Mouse (Mus musculus) small intestine, adult 2 months (tissue): ENCODE results near the gene Sae1. TPM values are rescaled to one million over a fixed set of nuclear protein-coding genes. Genes with fewer than 3 reads are reported as not detected.
"Not testable (repeated sequence)": the region's sequence is repeated elsewhere in the genome, so short reads cannot be mapped to it uniquely, and the experiment has no call there.

ENCODE experiments used
- H3K27ac ChIP-seq: fragments of 200-500 bp; 2 replicates; pipeline ENCODE4 v1.5.1; 2012; ENCODE audit warnings: low read depth, low read length, control low read depth, inconsistent platforms; ENCODE audit not compliant: insufficient read depth
- H3K27me3 ChIP-seq: fragments of 200-500 bp; 2 replicates; pipeline ENCODE4 v1.6.1; 2012; ENCODE audit warnings: mild to moderate bottlenecking, moderate library complexity, low read length, inconsistent platforms; ENCODE audit not compliant: control insufficient read depth, insufficient read depth
- H3K36me3 ChIP-seq: fragments of 200-500 bp; 2 replicates; pipeline ENCODE4 v1.6.1; 2012; ENCODE audit warnings: mild to moderate bottlenecking, low read length, control low read depth, inconsistent platforms; ENCODE audit not compliant: control insufficient read depth, insufficient read depth
- H3K4me1 ChIP-seq: fragments of 200-500 bp; 2 replicates; pipeline ENCODE4 v1.6.1; 2012; ENCODE audit warnings: low read length, inconsistent platforms, mixed read lengths; ENCODE audit not compliant: control insufficient read depth, insufficient read depth, insufficient read length
- H3K4me3 ChIP-seq: fragments of 200-500 bp; 2 replicates; pipeline ENCODE4 v1.5.1; 2012; ENCODE audit warnings: low read depth, mild to moderate bottlenecking, control low read depth, inconsistent platforms, low read length, moderate library complexity
- CTCF ChIP-seq: fragments of 200-500 bp; IDR thresholded peaks from 2 replicates; pipeline ENCODE4 v1.5.1; 2012; ENCODE audit warnings: low read depth, mild to moderate bottlenecking, control low read depth, inconsistent platforms, low read length, moderate library complexity, mixed read lengths; ENCODE audit not compliant: insufficient replicate concordance, insufficient read length; ENCODE audit errors: extremely low read depth
- POLR2A ChIP-seq: fragments of 200-500 bp; IDR thresholded peaks from 2 replicates; pipeline ENCODE4 v1.6.1; 2012; ENCODE audit warnings: low read depth, mild to moderate bottlenecking, control low read depth, inconsistent platforms, low read length, moderate library complexity
- WGBS: fragments of 180-500 bp; shearing (Covaris S2); methylation state at CpG from one replicate; pipeline ENCODE4 v1.1.7; 2018; 5-methylcytosine and 5-hydroxymethylcytosine counted together
- polyA plus RNA-seq: library from polyadenylated mRNA; depleted of rRNA; stranded (reverse); fragments of >200 nt; gene quantifications from 2 replicates; pipeline ENCODE4 v1.2.3, GENCODE M21; 2012

Sae1 gene
- polyA plus RNA-seq, 1 experiment: 15.0 TPM

- WGBS: 63% methylated on average over 4 of the region's 4 CpGs
- H3K27me3 ChIP-seq: no peaks in the 10 kb centered on the region
- peaks cover 7% of the 10 kb centered on the region; the same call in 1 of the 2 replicates for H3K4me1 ChIP-seq
- H3K27ac ChIP-seq: no peak overlapping the region
- H3K4me3 ChIP-seq: no peak overlapping the region
- TF ChIP-seq POLR2A (no peak), CTCF (no peak)
- no peaks in the 10 kb centered on the region; the same call in 1 of the 2 replicates for H3K36me3 ChIP-seq
Observed at GRCm38 (mm10) chr7:16397465-16397864, 9.9 kb upstream of the Sae1 start.

DNA sequence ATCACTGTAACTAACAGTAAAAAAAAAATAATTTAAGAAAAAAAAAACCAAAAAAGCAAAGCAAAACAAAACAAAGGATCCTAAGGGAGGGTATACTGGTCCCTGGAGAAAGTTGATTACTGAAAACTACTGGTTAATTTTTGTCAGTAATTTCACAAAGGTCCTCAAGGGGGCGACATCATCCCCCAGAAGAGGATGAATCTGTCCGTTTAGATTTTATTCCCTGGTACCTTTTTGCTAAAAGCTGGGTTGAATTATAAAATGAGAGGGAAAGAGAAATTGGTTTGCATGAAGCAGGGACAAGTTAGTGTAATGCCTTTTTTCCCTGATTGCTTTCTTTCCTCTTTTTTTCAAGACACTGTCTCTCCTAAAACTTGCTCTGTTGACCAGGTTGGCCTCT lies 8.3 kb upstream of the Sae1 start:
- H3K27ac ChIP-seq: no peak overlapping the region
- TF ChIP-seq CTCF (no peak), POLR2A (no peak)
- no peaks in the 10 kb centered on the region for H3K36me3 ChIP-seq
- 2% methylated on average over 2 of the region's 2 CpGs for WGBS
- peaks cover 7% of the 10 kb centered on the region; the same call in 1 of the 2 replicates for H3K4me1 ChIP-seq
- no peaks in the 10 kb centered on the region for H3K27me3 ChIP-seq
- H3K4me3 ChIP-seq: no peak overlapping the region

GRCm38 (mm10) chr7:16392923-16393322 lies 5.3 kb upstream of the Sae1 start:
- WGBS: 46% methylated on average over 4 of the region's 4 CpGs
- no peaks in the 10 kb centered on the region for H3K27me3 ChIP-seq

DNA sequence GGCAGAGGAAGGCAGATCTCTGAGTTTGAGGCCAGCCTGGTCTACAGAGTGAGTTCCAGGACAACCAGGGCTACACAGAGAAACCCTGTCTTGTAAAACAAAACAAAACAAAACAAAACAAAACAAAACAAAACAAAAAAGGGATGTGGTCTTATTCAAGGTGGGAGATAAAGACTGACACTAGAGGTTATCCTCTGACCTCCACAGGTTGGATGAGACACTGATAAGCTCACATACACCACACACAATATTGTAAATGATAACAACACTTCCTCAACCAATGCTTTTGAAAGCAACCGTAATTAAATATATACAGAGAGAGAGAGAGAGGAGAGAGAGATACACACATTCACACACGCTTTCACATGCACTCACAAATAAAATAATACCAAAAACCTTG lies 2.3 kb upstream of the Sae1 start:
- not testable (repeated sequence) for H3K27ac ChIP-seq, H3K4me3 ChIP-seq, H3K27me3 ChIP-seq, H3K36me3 ChIP-seq, H3K4me1 ChIP-seq
- 55% methylated on average over 2 of the region's 2 CpGs for WGBS

More at GRCm38 (mm10) chr7:16392923-16393322, 5.3 kb upstream of the Sae1 start:
- TF ChIP-seq CTCF (no peak), POLR2A (no peak)
- H3K4me1 ChIP-seq: no peaks in the 10 kb centered on the region
- H3K27ac ChIP-seq: no peak overlapping the region
- H3K36me3 ChIP-seq: no peaks in the 10 kb centered on the region
- no peak overlapping the region for H3K4me3 ChIP-seq

GRCm38 (mm10) chr7:16376505-16376904 lies 11.1 kb downstream of the Sae1 start:
- peaks cover 4% of the 10 kb centered on the region; the same call in 1 of the 2 replicates for H3K4me1 ChIP-seq
- H3K27ac ChIP-seq: no peak overlapping the region
- H3K36me3 ChIP-seq: peaks cover 35% of the 10 kb centered on the region
- no peaks in the 10 kb centered on the region for H3K27me3 ChIP-seq
- 89% methylated on average over 1 of the region's 1 CpGs for WGBS
- no peak overlapping the region for H3K4me3 ChIP-seq
- TF ChIP-seq POLR2A (no peak), CTCF (peak; percentile 48; the same call in 1 of the 2 replicates)

DNA sequence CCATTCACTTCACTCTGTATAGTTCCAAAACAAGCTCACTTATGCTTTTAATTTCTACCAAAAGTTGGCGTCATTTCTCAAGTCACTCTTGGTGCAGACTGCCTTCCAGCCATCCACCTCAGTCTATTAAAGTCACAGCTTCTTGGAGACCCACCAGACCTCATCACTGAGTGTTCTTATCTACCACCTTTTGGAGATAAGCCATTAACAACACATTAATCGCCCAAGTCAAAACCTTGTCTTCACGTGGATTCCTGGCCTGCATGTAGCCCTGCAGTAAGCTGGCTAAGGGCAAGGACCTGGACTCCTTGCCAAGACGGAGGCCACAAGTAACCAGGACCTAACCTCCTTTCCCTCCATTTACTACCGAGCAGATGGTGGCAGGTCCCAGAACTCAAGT lies 12.6 kb downstream of the Sae1 start:
- TF ChIP-seq CTCF (no peak), POLR2A (no peak)
- Histone ChIP-seq H3K36me3 (peaks cover 38% of the 10 kb centered on the region), H3K4me3 (no peak overlapping the region), H3K4me1 (peaks cover 6% of the 10 kb centered on the region; the same call in 1 of the 2 replicates), H3K27me3 (no peaks in the 10 kb centered on the region), H3K27ac (no peak overlapping the region)
- 47% methylated on average over 5 of the region's 5 CpGs for WGBS

DNA sequence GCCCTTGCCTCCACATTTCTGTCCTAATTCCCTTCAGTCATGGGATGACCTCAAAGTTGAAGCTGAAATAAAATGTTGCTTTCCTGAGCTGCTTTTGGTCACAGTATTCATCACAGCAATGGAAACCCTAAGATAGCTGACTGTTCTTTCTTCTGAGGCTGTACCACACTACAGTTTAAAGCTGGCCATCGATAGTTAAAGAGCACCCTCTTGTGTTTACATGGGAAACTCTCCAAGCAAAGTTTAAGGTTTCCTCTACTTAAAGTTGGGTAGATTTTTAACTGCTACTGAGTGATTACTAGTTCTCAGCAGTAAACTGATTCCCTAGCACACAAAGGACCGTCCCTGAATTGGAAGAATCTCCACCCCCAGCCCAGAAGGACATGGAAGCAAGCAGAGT lies 13.9 kb downstream of the Sae1 start:
- Histone ChIP-seq H3K36me3 (peaks cover 39% of the 10 kb centered on the region), H3K4me1 (peaks cover 11% of the 10 kb centered on the region; the same call in 1 of the 2 replicates), H3K4me3 (no peak overlapping the region), H3K27me3 (no peaks in the 10 kb centered on the region), H3K27ac (no peak overlapping the region)
- TF ChIP-seq POLR2A: no peak
- no peak for TF ChIP-seq CTCF
- 9% methylated on average over 2 of the region's 2 CpGs for WGBS

GRCm38 (mm10) chr7:16370596-16370995 lies 17.0 kb downstream of the Sae1 start:
- Histone ChIP-seq H3K27ac (peak overlapping the region; percentile 76; the same call in 1 of the 2 replicates), H3K27me3 (no peaks in the 10 kb centered on the region), H3K36me3 (peaks cover 32% of the 10 kb centered on the region), H3K4me3 (no peak overlapping the region), H3K4me1 (peaks cover 18% of the 10 kb centered on the region; the same call in 1 of the 2 replicates)
- WGBS: 35% methylated on average over 2 of the region's 2 CpGs
- no peak for TF ChIP-seq CTCF
- no peak for TF ChIP-seq POLR2A
